Mouse (Mus musculus): ENCODE measurements around the gene Mrpl50. TPM values are rescaled to one million over a fixed set of nuclear protein-coding genes. Genes with fewer than 3 reads are reported as not detected.
"Not testable (repeated sequence)": the region's sequence is repeated elsewhere in the genome, so short reads cannot be mapped to it uniquely, and the experiment has no call there.

The Mrpl50 gene
- total RNA-seq, 2 experiments from 2014 or later: 9.5 to 22.2 TPM

DNA sequence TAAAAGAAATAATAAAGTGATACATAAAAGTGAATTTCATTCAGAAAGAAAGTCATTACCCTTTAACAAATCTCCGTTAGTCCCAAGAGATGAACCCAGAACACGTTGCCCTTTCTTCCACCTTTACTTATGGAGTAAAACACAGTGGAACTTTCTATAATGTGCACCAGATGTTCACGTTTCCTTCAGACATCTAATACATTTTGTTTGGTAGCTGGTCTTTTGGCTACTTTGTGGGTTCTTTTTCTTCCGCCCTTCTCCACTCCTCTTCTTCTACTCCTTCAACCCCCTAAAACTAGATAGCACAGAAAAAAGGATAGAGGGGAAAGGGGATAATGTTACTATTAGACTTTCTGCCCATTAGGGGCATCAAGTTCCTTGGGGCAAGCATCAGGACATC is 8.3 kb downstream of the Mrpl50 start:
- no peak for ATAC-seq (replicated peaks; ENCODE audit: low FRiP score, poor library complexity, severe bottlenecking)

DNA sequence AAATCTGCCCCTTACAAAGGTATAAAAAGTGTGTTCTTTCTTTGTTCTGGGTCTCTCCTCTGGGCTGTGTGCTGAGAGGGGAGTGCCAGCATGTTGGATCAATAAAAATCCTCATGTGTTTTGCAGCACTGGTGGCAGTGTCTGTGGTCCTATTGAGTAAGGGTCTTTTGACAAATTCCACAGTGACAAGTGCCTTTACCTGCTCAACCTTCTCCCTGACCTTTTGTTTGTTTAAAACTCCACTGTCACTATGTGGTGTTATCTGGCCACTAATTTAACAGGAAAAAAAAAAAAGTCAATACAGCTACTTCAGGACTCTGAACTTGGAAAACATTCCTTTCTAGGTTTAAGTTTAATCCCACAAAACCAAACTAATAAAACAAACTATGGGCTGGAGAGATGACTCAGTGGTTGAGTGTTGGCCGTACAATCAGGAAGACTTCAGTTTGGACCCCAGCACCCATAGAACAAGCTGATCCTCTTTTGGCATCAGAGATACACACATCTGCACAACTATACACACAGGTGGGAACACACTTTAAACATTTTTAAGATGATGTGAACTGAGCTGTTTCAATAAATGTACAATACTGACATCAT is 10.6 kb downstream of the Mrpl50 start:
- not testable (repeated sequence) for ATAC-seq (replicated peaks; ENCODE audit: low FRiP score, poor library complexity, severe bottlenecking)

DNA sequence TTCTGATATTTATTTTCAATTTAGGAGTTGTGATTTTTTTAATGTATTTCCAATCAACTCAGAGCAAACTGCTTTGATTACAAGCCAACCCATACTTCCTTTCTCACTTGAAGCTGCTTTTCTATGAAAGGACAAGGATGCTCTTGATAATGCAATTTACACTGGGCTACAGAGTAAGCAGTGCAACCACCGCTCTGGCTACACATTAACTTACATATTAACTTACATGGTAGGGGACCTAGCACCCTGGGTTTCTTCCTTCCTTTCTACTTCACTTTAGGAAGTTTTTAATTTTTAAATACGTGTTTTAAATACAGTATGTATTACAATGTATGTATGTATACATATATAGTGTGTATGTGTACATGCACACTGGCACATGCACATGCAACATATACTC is 11.7 kb downstream of the Mrpl50 start:
- ATAC-seq (replicated peaks; ENCODE audit: low FRiP score, poor library complexity, severe bottlenecking): no peak

DNA sequence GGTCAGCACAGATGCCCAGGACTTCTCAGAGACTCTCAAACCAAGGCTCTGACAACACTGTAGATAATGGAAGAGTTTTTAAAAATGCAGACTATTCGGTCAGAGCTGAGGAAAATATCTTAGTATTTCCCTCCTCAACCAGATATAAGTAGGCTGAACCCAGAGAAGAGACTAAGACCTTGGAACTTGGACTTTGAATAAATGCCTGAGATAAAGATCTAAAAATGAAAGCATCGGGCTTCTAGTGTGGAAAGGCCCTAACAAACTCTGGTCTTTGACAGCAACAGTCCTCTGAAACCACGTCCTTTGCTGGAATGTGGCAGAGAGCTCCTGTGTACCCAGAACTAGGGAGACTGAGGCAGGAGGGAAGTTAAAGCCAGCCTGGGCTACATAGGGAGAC is 14.5 kb downstream of the Mrpl50 start, which contains the start of gene Baat:
Baat (minus strand) TSS at position 172 of the 400 bp plus-strand sequence.
- no peak for ATAC-seq (replicated peaks; ENCODE audit: low FRiP score, poor library complexity, severe bottlenecking)

DNA sequence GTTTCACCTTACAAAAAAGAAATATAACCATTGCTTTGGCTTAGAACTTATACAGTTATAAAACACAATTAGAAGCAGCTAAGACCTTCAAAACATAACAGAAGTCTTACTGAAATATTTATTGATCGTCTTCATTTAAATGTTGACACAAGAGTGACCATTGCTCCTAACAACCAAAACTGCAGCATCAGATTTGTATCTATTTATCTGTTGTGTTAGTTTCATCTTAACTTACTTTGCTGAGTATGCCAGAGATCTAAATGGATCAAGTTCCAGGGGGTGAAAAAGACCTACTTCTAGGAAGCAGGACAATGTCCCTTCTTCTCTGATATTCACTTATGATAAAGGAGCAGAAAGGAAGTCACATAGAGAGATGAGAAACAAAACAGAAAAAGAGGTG is 17.3 kb downstream of the Mrpl50 start:
- ATAC-seq (replicated peaks; ENCODE audit: low FRiP score, poor library complexity, severe bottlenecking): no peak

DNA sequence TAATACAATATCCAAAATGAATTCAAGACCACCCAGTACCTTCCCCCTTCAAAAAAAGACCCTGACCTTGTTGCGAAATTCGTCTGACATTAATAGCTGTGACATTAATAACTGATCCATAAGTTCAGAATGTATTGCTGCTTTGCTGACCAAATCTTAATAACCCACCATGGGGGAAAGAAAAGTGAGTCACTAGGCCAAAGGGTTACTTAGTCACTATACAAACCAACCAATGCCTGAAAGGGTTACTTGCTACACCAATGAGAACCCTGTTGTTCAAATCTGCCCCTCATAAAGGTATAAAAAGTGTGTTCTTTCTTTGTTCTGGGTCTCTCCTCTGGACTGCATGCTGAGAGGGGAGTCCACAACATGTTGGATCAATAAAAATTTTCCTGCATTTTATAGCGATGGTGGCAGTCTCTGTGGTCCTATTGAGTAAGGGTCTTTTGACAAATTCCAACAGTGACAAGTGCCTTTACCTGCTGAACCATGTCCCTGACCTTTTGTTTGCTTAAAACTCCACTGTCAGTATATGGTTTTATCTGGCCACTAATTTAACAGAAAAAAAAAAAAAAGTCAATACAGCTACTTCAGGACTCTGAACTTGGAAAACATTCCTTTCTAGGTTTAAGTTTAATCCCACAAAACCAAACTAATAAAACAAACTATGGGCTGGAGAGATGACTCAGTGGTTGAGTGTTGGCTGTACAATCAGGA is 34.8 kb downstream of the Mrpl50 start:
- not testable (repeated sequence) for ATAC-seq (replicated peaks; ENCODE audit: low FRiP score, poor library complexity, severe bottlenecking)

DNA sequence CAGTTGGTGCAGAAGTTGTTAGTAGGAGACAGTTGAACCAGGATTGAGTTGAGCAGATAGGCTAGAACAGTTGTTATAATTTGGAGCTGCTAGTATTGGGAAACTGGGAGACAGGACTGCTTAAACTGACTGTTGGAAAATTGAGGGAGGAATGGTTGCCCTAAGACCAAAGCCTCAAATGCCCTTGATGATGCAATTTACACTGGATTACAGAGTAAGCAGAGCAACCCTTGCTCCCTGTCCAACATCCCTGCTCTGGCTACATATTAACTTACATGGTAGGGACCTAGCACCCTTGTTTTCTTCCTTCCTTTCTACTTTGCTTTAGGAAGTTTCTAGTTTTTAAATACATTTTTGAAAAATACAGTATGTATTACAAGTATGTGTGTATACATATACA is 35.5 kb downstream of the Mrpl50 start:
- no peak for ATAC-seq (replicated peaks; ENCODE audit: low FRiP score, poor library complexity, severe bottlenecking)

DNA sequence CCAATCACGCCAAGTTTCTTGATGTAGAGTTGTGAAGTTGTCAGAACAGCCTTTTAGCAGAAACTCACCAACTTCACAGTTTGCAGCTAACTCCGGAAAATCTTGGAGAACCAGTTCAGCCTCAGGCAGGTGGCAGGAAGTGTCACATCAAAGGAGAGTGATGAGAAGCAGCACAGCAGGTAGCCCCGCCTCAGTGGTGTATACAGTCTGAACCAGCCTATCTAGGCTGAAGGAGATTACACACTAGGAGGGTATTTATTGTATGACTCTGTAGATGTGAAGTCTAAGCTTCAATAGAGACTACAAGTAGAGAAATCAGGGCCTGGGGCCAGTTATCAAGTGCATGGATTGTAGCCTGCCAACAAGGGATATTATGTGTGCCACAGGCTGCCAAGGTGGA is 40.0 kb downstream of the Mrpl50 start:
- no peak for ATAC-seq (replicated peaks; ENCODE audit: low FRiP score, poor library complexity, severe bottlenecking)

DNA sequence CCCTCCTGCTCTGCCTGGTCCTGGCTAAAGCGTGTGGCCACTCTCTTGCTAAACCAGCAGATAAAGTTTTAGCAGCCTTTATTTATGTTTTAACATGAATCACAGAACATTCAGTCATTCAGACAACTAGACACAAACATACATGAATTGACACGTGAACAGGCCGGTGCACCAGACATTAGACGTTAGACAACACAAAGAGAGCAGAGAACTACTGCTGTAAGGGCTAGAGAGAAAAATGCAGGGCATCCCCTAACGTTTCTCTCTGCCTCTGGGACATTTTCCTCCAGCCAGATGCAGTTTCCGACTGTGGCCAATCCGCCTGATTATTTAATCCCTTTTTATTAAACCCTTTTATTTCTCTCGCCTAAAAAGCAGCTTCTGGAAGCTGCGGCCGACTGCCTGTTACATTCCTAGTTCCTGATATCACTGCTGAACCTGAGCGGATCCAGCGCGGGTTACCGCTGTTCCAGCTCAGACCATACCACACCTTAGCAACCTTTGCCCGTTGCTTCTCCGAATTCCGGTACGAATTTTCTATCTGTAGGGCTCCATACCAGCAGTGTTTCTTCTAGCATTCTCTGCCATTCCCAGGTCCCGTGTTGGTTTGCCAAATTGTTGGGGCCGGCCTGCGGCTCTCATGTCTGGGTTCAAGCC is 40.7 kb downstream of the Mrpl50 start:
- no peak for ATAC-seq (replicated peaks; ENCODE audit: low FRiP score, poor library complexity, severe bottlenecking)

DNA sequence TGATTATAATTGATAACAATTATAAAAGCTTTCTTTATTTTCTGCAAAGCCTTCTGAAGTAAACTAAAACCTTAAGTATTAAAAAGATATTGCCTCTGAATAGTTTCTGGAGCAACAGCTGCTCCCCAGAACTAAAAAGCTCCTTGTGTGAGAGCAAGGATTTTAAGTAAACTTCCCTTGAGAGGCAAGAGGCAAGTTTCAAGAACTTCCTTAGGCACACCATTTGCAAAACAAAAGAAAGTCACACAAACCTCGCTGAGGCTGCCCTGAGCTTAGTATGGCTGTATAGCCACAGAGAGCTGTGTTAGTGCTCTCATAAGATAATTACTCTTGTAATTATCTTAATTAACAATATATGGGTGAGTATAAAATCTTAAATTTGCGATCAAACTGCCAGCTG is 41.9 kb downstream of the Mrpl50 start:
- ATAC-seq (replicated peaks; ENCODE audit: low FRiP score, poor library complexity, severe bottlenecking): not testable (repeated sequence)

DNA sequence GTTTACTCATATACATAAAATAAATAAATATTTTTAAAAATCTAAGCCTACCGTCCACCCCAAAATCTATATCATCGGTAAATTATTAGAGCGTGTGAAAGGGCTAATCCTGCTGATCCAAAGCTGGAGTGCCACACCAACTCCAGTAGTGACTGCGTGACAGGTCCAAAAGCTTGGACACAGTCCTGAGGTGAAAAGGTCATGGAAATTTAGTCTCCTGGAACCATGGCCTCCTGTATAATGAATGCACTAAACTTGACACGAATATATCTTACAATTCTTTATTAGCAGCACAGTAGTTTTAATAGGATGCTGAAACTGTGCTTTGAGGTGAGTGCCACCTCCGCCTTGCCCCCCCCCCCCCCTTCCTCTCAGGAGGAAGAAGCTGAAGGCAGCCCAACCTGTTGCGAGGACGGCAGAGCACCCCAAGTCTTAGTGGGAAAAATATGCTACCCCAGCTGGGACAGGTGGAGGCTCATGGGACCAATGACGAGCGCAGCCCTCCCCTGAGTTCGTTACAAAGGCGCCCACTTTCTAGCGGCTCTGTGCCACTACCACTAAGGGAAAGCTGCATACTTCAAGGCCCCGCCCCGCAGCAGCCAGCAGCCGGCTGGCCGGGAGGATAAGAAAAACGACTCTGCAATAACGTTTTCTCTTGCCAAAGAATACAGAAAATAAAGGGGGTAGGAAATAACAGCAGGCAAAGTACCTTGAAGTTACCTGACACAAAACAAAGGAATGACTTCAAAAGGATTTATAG is 42.6 kb downstream of the Mrpl50 start:
- ATAC-seq (replicated peaks; ENCODE audit: low FRiP score, poor library complexity, severe bottlenecking): peak; percentile 96

DNA sequence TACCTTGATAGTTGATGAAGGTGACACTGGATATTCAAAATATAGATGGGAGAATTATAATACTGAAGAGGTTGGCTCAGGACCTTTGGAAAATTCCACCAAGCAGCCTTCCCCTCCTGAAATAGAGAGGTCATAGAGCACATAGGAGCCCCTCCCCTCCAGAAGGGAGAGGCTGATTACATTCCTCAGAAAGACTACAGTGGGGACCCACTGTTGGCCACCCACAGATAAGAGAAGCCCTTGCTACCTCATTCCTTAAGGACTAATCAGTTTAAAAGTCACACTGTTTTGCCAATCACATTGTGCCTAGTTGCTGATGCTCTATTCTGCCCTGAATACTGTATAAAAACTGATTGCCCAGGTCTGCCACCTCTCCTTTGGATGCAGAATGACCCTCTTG is 46.3 kb downstream of the Mrpl50 start:
- peak; percentile 65 for ATAC-seq (replicated peaks; ENCODE audit: low FRiP score, poor library complexity, severe bottlenecking)

DNA sequence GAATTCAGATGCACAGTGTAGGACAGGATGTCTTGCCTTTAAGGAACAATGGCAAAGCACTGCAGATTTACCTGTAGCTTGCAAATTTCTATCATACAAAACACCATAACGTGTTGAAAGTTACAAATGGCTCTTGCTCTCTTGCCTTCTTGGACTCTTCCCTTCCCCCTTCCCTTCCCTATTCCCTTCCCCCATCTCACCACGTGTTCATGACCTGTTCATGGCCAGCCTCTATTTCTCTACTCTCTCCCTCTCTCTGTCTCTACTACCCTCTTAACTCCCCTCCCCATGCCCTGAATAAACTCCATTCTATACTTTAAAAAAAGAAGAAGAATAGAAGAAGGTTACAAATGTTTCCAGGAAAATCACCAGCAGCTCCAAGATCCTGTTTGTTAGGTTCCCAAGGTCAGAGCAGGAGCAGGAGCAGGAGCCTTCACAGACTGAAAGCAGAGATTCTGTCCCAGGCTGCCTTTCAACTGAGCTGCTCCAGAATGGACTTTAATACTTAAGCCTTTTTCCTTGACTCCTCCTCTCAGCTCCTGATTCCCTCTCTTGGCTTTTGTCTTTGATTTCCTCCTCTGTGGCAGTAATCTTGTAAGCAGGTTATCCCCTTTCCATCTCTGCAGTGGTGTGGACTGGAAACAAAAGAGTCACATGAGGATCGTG is 47.3 kb downstream of the Mrpl50 start, which contains the start of gene Acnat1:
Acnat1 (minus strand) TSS at position 478 of the 666 bp plus-strand sequence.
- ATAC-seq (replicated peaks; ENCODE audit: low FRiP score, poor library complexity, severe bottlenecking): no peak

DNA sequence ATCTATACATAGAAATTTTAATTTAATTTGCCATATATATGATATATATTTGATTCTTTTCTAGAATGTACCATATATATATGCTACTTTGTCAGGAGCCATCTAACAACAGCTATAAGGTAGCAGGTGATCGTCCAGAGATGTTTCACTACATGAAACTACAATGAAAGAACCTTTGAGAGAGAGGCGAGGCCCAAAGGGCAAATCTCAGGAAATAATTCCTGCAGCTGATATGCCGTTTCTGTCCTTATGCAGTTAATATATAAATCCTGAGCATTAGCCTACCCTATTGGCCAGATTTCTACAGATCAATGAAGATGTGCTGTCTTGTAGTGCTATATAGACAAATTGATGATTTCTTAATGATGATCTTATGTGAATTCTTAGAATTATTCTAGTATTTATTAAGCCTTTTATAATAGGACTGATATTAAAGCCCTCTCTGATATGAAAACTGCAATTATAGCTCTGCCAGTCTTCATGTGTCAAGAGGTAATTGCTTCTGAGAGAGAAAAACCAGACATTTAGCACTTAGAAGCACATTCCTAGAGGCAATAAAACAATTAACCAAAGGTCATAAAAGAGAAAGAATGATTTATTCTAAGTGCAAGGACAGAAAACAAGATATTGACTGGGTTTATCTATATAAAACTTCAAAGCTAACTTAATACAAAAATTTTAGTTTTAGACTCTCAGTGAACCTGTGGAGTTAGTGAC is 51.3 kb downstream of the Mrpl50 start:
- no peak for ATAC-seq (replicated peaks; ENCODE audit: low FRiP score, poor library complexity, severe bottlenecking)

DNA sequence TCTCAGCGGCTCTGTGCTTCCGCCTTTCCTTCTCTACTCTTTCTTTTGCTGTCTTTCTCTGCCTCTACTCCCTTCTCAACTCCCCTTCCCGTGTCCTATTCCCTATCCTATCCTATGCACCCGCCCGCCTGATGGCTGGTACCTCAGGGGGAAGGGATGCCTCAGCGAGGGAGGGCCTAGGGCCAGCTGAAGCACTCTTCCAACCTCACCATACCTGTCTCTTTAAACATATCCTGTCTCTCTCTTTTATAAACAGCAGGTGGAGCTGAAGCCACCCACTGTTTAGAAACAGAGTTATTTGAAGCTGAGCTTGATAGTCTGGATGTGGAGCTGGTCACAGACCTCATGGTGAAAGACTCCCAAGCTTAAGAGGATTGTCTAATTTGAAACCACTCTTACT is 53.5 kb downstream of the Mrpl50 start:
- ATAC-seq (replicated peaks; ENCODE audit: low FRiP score, poor library complexity, severe bottlenecking): peak; percentile 63
